Mouse (Mus musculus): Measurements from ENCODE around the gene Dnm1l. TPM values are rescaled to one million over a fixed set of nuclear protein-coding genes. Genes with fewer than 3 reads are reported as not detected.
A peak's percentile ranks its signal among the peaks of the same experiment; 100 is the strongest.
"Not testable (repeated sequence)": the region's sequence is repeated elsewhere in the genome, so short reads cannot be mapped to it uniquely, and the experiment has no call there.

Gene Dnm1l
- 100 to 1,000 TPM; 191 to 192 TPM for total RNA-seq (2021)
- long read RNA-seq, experiment 1, partial matches to known transcripts, result 2 of 94 reads
- long read RNA-seq, experiment 1, other reads (novel, unspliced or antisense), result 89 of 94 reads
- long read RNA-seq, experiment 2, partial matches to known transcripts, result 15 of 138 reads
- long read RNA-seq, experiment 2, other reads (novel, unspliced or antisense), result 115 of 138 reads

- peak; percentile 90 to 93 for DNase-seq (ENCODE audit: low spot score in 2 of 2)
Measured at GRCm38 (mm10) chr16:16358481-16359100, at the start of gene Dnm1l. Gene Dnm1l, minus strand, starts transcription at chr16:16358959.

GRCm38 (mm10) chr16:16367217-16367616 lies 8.5 kb upstream of the Dnm1l start:
- DNase-seq (ENCODE audit: low spot score in 2 of 2), result not testable (repeated sequence)

GRCm38 (mm10) chr16:16359101-16359482 lies 333 bp upstream of the Dnm1l start:
- DNase-seq (ENCODE audit: low spot score in 2 of 2), result not testable (repeated sequence)

GRCm38 (mm10) chr16:16357908-16358307 lies 851 bp downstream of the Dnm1l start:
- peak in 1 of 2 experiments; percentile 13 for DNase-seq (ENCODE audit: low spot score in 2 of 2)

GRCm38 (mm10) chr16:16346420-16346819 lies 12.3 kb downstream of the Dnm1l start:
- DNase-seq (ENCODE audit: low spot score in 2 of 2), result no peak

- no peak for DNase-seq (ENCODE audit: low spot score in 2 of 2)
Measured at GRCm38 (mm10) chr16:16325775-16326336, 32.9 kb downstream of the Dnm1l start.

GRCm38 (mm10) chr16:16311319-16311718 lies 47.4 kb downstream of the Dnm1l start:
- no peak for DNase-seq (ENCODE audit: low spot score in 2 of 2)

GRCm38 (mm10) chr16:16303888-16304287 lies 54.9 kb downstream of the Dnm1l start:
- no peak for DNase-seq (ENCODE audit: low spot score in 2 of 2)

GRCm38 (mm10) chr16:16303138-16303827 lies 55.5 kb downstream of the Dnm1l start:
- DNase-seq (ENCODE audit: low spot score in 2 of 2), result peak in 1 of 2 experiments; percentile 16

GRCm38 (mm10) chr16:16302369-16303137 lies 56.2 kb downstream of the Dnm1l start, which contains the start of gene Yars2:
Gene Yars2, plus strand, starts transcription at chr16:16302965.
- peak; percentile 92 to 96 for DNase-seq (ENCODE audit: low spot score in 2 of 2)

GRCm38 (mm10) chr16:16273752-16274151 lies 85.0 kb downstream of the Dnm1l start:
- no peak for DNase-seq (ENCODE audit: low spot score in 2 of 2)

GRCm38 (mm10) chr16:16272978-16273377 lies 85.8 kb downstream of the Dnm1l start:
- DNase-seq (ENCODE audit: low spot score in 2 of 2), result no peak

- no peak for DNase-seq (ENCODE audit: low spot score in 2 of 2)
Measured at GRCm38 (mm10) chr16:16262436-16262835, 96.3 kb downstream of the Dnm1l start.

Other genes starting within 250 kb of the Dnm1l start
- gene Pkp2, start 145.6 kb downstream of the Dnm1l start, total RNA-seq (2021), result 10 to 100 TPM; 41.2 to 43.9 TPM
- gene Yars2, start 56.0 kb downstream of the Dnm1l start, total RNA-seq (2021), result 10 to 100 TPM; 19.7 to 20.0 TPM
- 10 to 100 TPM; 58.7 to 59.5 TPM for gene Fgd4, start 241.6 kb upstream of the Dnm1l start, total RNA-seq (2021)